Mouse (Mus musculus) bone marrow macrophage, adult 2 months (primary cell): Measurements from ENCODE around the gene Gpalpp1.

Experiments
- CTCF ChIP-seq: IDR thresholded peaks from 2 replicates; pipeline ENCODE4 v1.5.1; 2012; ENCODE audit warnings: low read depth, mild to moderate bottlenecking, low read length, moderate library complexity
- POLR2A ChIP-seq: IDR thresholded peaks from 2 replicates; pipeline ENCODE4 v1.6.1; 2012; ENCODE audit warnings: mild to moderate bottlenecking, low read depth, low read length, borderline replicate concordance

- TF ChIP-seq POLR2A (no peak), CTCF (no peak)
Observed at GRCm38 (mm10) chr14:76076602-76077001, 34.0 kb downstream of the Gpalpp1 start.
